Mouse (Mus musculus) MEL (cell line): ENCODE results near the gene Zranb3.
"Not testable (repeated sequence)": the region's sequence is repeated elsewhere in the genome, so short reads cannot be mapped to it uniquely, and the experiment has no call there.

Experiments
- CTCF ChIP-seq, 3 experiments: IDR thresholded peaks in 2 of 3; conservative IDR thresholded peaks in 1 of 3; 2 replicates each; pipeline ENCODE4 v1.5.1; 2011 to 2012; ENCODE audit warnings: low read length in 3 of 3, low read depth in 2 of 3, mild to moderate bottlenecking in 2 of 3, improper control_type of control experiment in 1 of 3, inconsistent platforms in 1 of 3, mixed read lengths in 1 of 3, moderate library complexity in 1 of 3; ENCODE audit not compliant: control insufficient read depth in 1 of 3, insufficient read depth in 1 of 3, poor library complexity in 1 of 3, severe bottlenecking in 1 of 3
- NRF1 ChIP-seq: IDR thresholded peaks from 2 replicates; pipeline ENCODE4 v1.6.1; 2014; ENCODE audit warnings: low read depth, mild to moderate bottlenecking, inconsistent platforms, low read length, improper control_type of control experiment, moderate library complexity; ENCODE audit not compliant: poor library complexity, insufficient read depth, severe bottlenecking
- POLR2A ChIP-seq, 2 experiments: IDR thresholded peaks; 2 replicates each; pipeline ENCODE4 v1.6.1; 2011 to 2012; ENCODE audit warnings: low read length in 2 of 2, mild to moderate bottlenecking in 2 of 2, control low read depth in 1 of 2, improper control_type of control experiment in 1 of 2, low read depth in 1 of 2, moderate library complexity in 1 of 2; ENCODE audit not compliant: control insufficient read depth in 1 of 2, insufficient read depth in 1 of 2, poor library complexity in 1 of 2
- TBP ChIP-seq: IDR thresholded peaks from 2 replicates; pipeline ENCODE4 v1.8.0; 2011; ENCODE audit warnings: low read depth, low read length, improper control_type of control experiment

DNA sequence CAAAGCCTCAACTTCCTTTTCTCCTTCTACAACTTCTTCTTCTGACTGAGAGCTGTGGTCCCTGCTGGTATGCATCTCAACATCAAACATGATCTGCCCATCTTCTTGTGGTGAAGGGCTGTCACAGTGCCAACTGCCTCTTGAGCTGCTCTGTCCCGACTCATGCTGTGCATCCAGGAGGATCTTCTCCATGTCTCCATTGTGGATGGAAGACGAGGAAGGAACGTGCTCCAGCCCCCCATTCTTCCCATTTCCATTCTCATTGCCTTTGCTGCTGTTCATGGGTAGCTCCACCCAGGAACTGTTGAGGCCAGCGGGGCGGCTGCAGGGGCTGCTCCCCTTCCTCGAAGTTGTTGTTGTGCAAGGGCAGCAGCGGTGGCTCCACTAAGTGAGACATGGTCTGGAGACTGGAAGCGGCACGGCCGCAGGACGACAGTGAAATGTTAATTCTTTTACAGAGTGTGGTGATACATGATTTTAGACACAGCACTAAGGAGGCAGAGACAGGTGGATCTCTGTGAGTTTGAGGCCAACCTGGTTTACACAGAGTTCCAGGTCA, 96.7 kb downstream of the Zranb3 start:
- not testable (repeated sequence) for TF ChIP-seq NRF1; POLR2A (IDR thresholded peaks at IDR 0.05; ENCODE audit: control insufficient read depth in 1 of 2, insufficient read depth in 1 of 2, low read depth in 1 of 2, low read length in 2 of 2, poor library complexity in 1 of 2); TBP; CTCF (IDR thresholded peaks at IDR 0.05 in 2 of 3, conservative IDR thresholded peaks at IDR 0.05 in 1 of 3; ENCODE audit: control insufficient read depth in 1 of 3, insufficient read depth in 1 of 3, low read depth in 2 of 3, low read length in 3 of 3, poor library complexity in 1 of 3, severe bottlenecking in 1 of 3)
